Mouse (Mus musculus): ENCODE measurements around the gene 2310003L06Rik.

GRCm38 (mm10) chr5:87925372-87925771, 43.9 kb upstream of the 2310003L06Rik start, which contains the start of gene Csn3:
- TF ChIP-seq CTCF (IDR thresholded peaks at IDR 0.05; ENCODE audit: extremely low read depth, insufficient read depth, insufficient read length, insufficient replicate concordance) (no peak), POLR2A (IDR thresholded peaks at IDR 0.05; ENCODE audit: low read depth, low read length) (no peak)
